ENCODE assay signal across 19 mouse cellular contexts in the genomic region with DNA sequence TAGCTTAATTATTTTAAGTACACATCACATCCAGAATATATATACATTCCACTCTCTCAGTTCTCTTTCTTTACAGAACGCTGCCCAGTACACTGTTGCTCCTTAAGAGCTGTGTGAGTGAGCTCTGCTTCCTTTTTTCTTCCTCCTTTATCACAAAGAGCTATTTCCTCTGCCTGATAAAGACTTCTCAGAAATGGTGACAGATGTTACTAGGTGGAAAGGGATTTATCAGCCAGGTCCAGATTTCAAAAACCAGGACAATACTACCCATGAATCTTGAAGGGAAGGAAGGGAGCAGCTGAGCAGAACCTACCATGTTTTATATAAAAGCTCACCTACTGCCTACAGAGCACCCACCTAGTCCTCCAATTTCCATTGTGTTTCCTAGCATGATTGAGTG. TPM values are rescaled to one million over a fixed set of nuclear protein-coding genes. Genes with fewer than 3 reads are reported as not detected.
DNase-seq lines count a peak whose midpoint lies in the region; ATAC-seq and TF ChIP-seq lines count a peak whose summit lies in the region.
"Had no signal": no experiment of that assay in that cellular context is flagged by ENCODE, and none has a peak within 500 bp of the region (broad histone marks: within the 10 kb centered on the region; RNA-seq: fewer than 3 reads in every experiment).

No protein-coding gene starts in this region.

- peaks cover 0 to 4% of the 10 kb centered on the region in 2 experiments; a peak in 2 of 4 replicates for H3K4me1 ChIP-seq in MEL (ENCODE audit: control insufficient read depth in 1 of 2, insufficient read depth in 2 of 2, low read length in 2 of 2)
- H3K4me1 ChIP-seq: embryonic facial prominence, embryonic 10.5 days; embryonic facial prominence, embryonic 12.5 days; forebrain, embryonic 13.5 days; forebrain, embryonic 15.5 days had no signal

- H3K4me3 ChIP-seq in MEL (ENCODE audit: control insufficient read depth in 1 of 2, insufficient read depth in 1 of 2, low read depth in 2 of 2, low read length in 2 of 2): no peak overlapping the region
- H3K4me3 ChIP-seq: embryonic facial prominence, embryonic 10.5 days; embryonic facial prominence, embryonic 12.5 days; forebrain, embryonic 13.5 days; forebrain, embryonic 15.5 days had no signal

- DNase-seq in MEL (ENCODE audit: low read depth, low spot score): peak; percentile 58
- peak; percentile 55 for DNase-seq in MEL-GATA-1-ER (ENCODE audit: extremely low read depth, low read depth)
- no peak for DNase-seq in thymus, postnatal 10 days (ENCODE audit: low spot score in 2 of 2)
- no peak for DNase-seq in left cerebral cortex, adult 18-20 months (ENCODE audit: low spot score in 2 of 2)
- DNase-seq: adrenal gland, adult 2 months; adrenal gland, postnatal 10 days; adrenal gland, postnatal 25 days; cerebellum, adult 11 months; cerebellum, adult 18-20 months; cerebellum, adult 8-10 months; cerebellum, adult 9-11 months; cerebellum, postnatal 14 days; cerebellum, postnatal 36 days; forebrain, postnatal 0 days had no signal

- peak; percentile 82 to 84 for TF ChIP-seq EP300 in MEL (IDR thresholded peaks at IDR 0.05; ENCODE audit: low read depth in 1 of 2, low read length in 2 of 2)

- H3K27ac ChIP-seq in MEL (ENCODE audit: control insufficient read depth, low read depth, low read length): no peak overlapping the region
- H3K27ac ChIP-seq: embryonic facial prominence, embryonic 10.5 days; embryonic facial prominence, embryonic 12.5 days; forebrain, embryonic 13.5 days; forebrain, embryonic 15.5 days had no signal

- no peak for TF ChIP-seq POLR2A in MEL (IDR thresholded peaks at IDR 0.05; ENCODE audit: control insufficient read depth in 1 of 2, insufficient read depth in 1 of 2, low read depth in 1 of 2, low read length in 2 of 2, poor library complexity in 1 of 2)

- H3K36me3 ChIP-seq in MEL (ENCODE audit: control insufficient read depth in 1 of 2, insufficient read depth in 2 of 2, low read length in 2 of 2): peaks cover 0 to 13% of the 10 kb centered on the region in 2 experiments; a peak in 2 of 4 replicates
- H3K36me3 ChIP-seq: embryonic facial prominence, embryonic 10.5 days; embryonic facial prominence, embryonic 12.5 days; forebrain, embryonic 15.5 days had no signal

- no peaks in the 10 kb centered on the region for H3K79me2 ChIP-seq in MEL (ENCODE audit: control insufficient read depth, insufficient read depth, low read length, poor library complexity)

- peak; percentile 34; the same call in 1 of the 2 replicates for ATAC-seq in megakaryocyte progenitor cell, adult 5-6 weeks (replicated peaks; ENCODE audit: poor library complexity)
- ATAC-seq: forebrain, embryonic 13.5 days; forebrain, embryonic 15.5 days; forebrain, postnatal 0 days had no signal

- no peaks in the 10 kb centered on the region for H3K9me3 ChIP-seq in MEL (replicated peaks; ENCODE audit: insufficient read depth, low read length)
- H3K9me3 ChIP-seq: embryonic facial prominence, embryonic 10.5 days; embryonic facial prominence, embryonic 12.5 days; forebrain, embryonic 13.5 days; forebrain, embryonic 15.5 days had no signal

- TF ChIP-seq RAD21 in MEL (IDR thresholded peaks at IDR 0.05; ENCODE audit: low read depth, low read length): no peak

- no peak overlapping the region for H3K9ac ChIP-seq in MEL (ENCODE audit: control insufficient read depth, low read depth, low read length, poor library complexity, severe bottlenecking)
- H3K9ac ChIP-seq: embryonic facial prominence, embryonic 12.5 days; forebrain, embryonic 13.5 days; forebrain, embryonic 15.5 days; forebrain, postnatal 0 days had no signal

- TF ChIP-seq CTCF in MEL (IDR thresholded peaks at IDR 0.05 in 2 of 3, conservative IDR thresholded peaks at IDR 0.05 in 1 of 3; ENCODE audit: control insufficient read depth in 1 of 3, insufficient read depth in 1 of 3, low read depth in 2 of 3, low read length in 3 of 3, poor library complexity in 1 of 3, severe bottlenecking in 1 of 3): no peak

- no peaks in the 10 kb centered on the region for H3K27me3 ChIP-seq in MEL (ENCODE audit: control insufficient read depth in 1 of 2, insufficient read depth in 2 of 2, low read length in 2 of 2)
- H3K27me3 ChIP-seq: embryonic facial prominence, embryonic 12.5 days; forebrain, embryonic 13.5 days; forebrain, embryonic 15.5 days had no signal

TF ChIP-seq in MEL, 35 proteins besides CTCF, POLR2A, EP300 and RAD21:
- TF ChIP-seq POLR2AphosphoS2 (IDR thresholded peaks at IDR 0.05; ENCODE audit: low read length) (no peak), SMC3 (IDR thresholded peaks at IDR 0.05; ENCODE audit: low read depth, low read length) (no peak), MAZ (IDR thresholded peaks at IDR 0.05; ENCODE audit: low read depth, low read length) (no peak), MYC (IDR thresholded peaks at IDR 0.05; ENCODE audit: low read depth, low read length) (no peak), MXI1 (IDR thresholded peaks at IDR 0.05; ENCODE audit: low read depth, low read length) (no peak), NRF1 (IDR thresholded peaks at IDR 0.05; ENCODE audit: insufficient read depth, low read depth, low read length, poor library complexity, severe bottlenecking) (no peak), ZMIZ1 (IDR thresholded peaks at IDR 0.05; ENCODE audit: low read depth, low read length) (no peak), JUND (IDR thresholded peaks at IDR 0.05; ENCODE audit: low read depth, low read length) (no peak), MEF2A (IDR thresholded peaks at IDR 0.05; ENCODE audit: extremely low read depth, insufficient replicate concordance, low read depth, low read length, poor library complexity, severe bottlenecking) (no peak), KAT2A (conservative IDR thresholded peaks at IDR 0.05; ENCODE audit: low read depth, low read length) (no peak), CHD2 (IDR thresholded peaks at IDR 0.05; ENCODE audit: low read length) (no peak), USF2 (IDR thresholded peaks at IDR 0.05; ENCODE audit: borderline replicate concordance in 1 of 2, insufficient read depth in 1 of 2, low read depth in 1 of 2, low read length in 2 of 2) (no peak), ZKSCAN1 (IDR thresholded peaks at IDR 0.05; ENCODE audit: low read depth, low read length) (no peak), RCOR1 (IDR thresholded peaks at IDR 0.05; ENCODE audit: low read depth, low read length) (peak; percentile 99), SIN3A (IDR thresholded peaks at IDR 0.05; ENCODE audit: low read length) (no peak), ETS1 (IDR thresholded peaks at IDR 0.05; ENCODE audit: low read depth, low read length) (peak; percentile 58; the same call in 1 of the 2 replicates), TBP (IDR thresholded peaks at IDR 0.05; ENCODE audit: low read depth, low read length) (no peak), HCFC1 (IDR thresholded peaks at IDR 0.05; ENCODE audit: low read depth, low read length) (no peak), ELF1 (IDR thresholded peaks at IDR 0.05; ENCODE audit: low read depth, low read length) (no peak), NELFE (IDR thresholded peaks at IDR 0.05; ENCODE audit: low read depth, low read length) (no peak), USF1 (IDR thresholded peaks at IDR 0.05; ENCODE audit: low read depth, low read length) (no peak), ZNF384 (IDR thresholded peaks at IDR 0.05; ENCODE audit: low read depth, low read length) (no peak), CHD1 (IDR thresholded peaks at IDR 0.05; ENCODE audit: low read depth, low read length) (no peak), TCF12 (IDR thresholded peaks at IDR 0.05; ENCODE audit: low read depth, low read length) (peak; percentile 75; the same call in 1 of the 2 replicates), MAFK (IDR thresholded peaks at IDR 0.05; ENCODE audit: borderline replicate concordance, low read depth, low read length) (no peak), GABPA (IDR thresholded peaks at IDR 0.05; ENCODE audit: low read depth, low read length) (no peak), BHLHE40 (IDR thresholded peaks at IDR 0.05; ENCODE audit: borderline replicate concordance, low read depth, low read length) (no peak), GATA1 (IDR thresholded peaks at IDR 0.05; ENCODE audit: low read depth, low read length) (peak; percentile 91), E2F4 (IDR thresholded peaks at IDR 0.05; ENCODE audit: borderline replicate concordance, low read depth, low read length) (no peak), TAL1 (IDR thresholded peaks at IDR 0.05; ENCODE audit: low read length) (peak; percentile 54), MYB (IDR thresholded peaks at IDR 0.05; ENCODE audit: low read depth, low read length) (no peak), ZC3H11A (IDR thresholded peaks at IDR 0.05; ENCODE audit: low read depth, low read length) (no peak), UBTF (IDR thresholded peaks at IDR 0.05; ENCODE audit: borderline replicate concordance, insufficient read depth, low read depth, low read length) (no peak), MAX (IDR thresholded peaks at IDR 0.05; ENCODE audit: low read length) (no peak), POLR2AphosphoS5 (IDR thresholded peaks at IDR 0.05; ENCODE audit: borderline replicate concordance, low read depth, low read length) (no peak)

RNA-seq across cellular contexts. Expression of gene Rhoj, which starts 8.3 kb away (rescaled TPM):
- total RNA-seq in MEL (2012; rRNA removed): not detected in 2 replicates
- polyA plus RNA-seq in MEL (2012; ENCODE audit: insufficient read depth in 1 of 2, insufficient read length in 2 of 2, low read depth in 1 of 2, low replicate concordance in 2 of 2, missing spikeins in 1 of 2): not detected
- total RNA-seq in megakaryocyte progenitor cell, adult 5-6 weeks (2015): 2.2 and 2.6 TPM in 2 replicates
- total RNA-seq in megakaryocyte progenitor cell, adult 5-6 weeks (2017): 1.6 and 2.0 TPM in 2 replicates
- 1 to 10 TPM; 3.3 to 3.7 TPM for total RNA-seq in left cerebral cortex, adult 18-20 months (2021)

Comparison
In these comparisons a context has a peak if more than half of its experiments do, and no peak if none do; other contexts are left out.
1. DNase-seq: peak in MEL (single experiment) and MEL-GATA-1-ER (single experiment); none in thymus, postnatal 10 days (0 of 2) and left cerebral cortex, adult 18-20 months (0 of 2).